Mouse (Mus musculus) embryonic facial prominence, embryonic 13.5 days (tissue): ENCODE measurements around the gene Fam19a5. TPM values are rescaled to one million over a fixed set of nuclear protein-coding genes. Genes with fewer than 3 reads are reported as not detected.

Experiments
- ATAC-seq: fragments of 200-750 bp; cut with Nextera tagmentation; 2 replicates; pipeline ENCODE4 v1.8.0; 2017; ENCODE audit warnings: low read depth; ENCODE audit not compliant: insufficient number of reproducible peaks, insufficient read depth, low FRiP score, low TSS enrichment
- H3K27ac ChIP-seq: fragments of 300-500 bp; sonication (generic); 2 replicates; pipeline ENCODE4 v1.5.1; 2015; ENCODE audit warnings: moderate library complexity, mild to moderate bottlenecking, inconsistent platforms
- H3K27me3 ChIP-seq: fragments of 300-500 bp; sonication (generic); 2 replicates; pipeline ENCODE4 v1.6.1; 2015; ENCODE audit warnings: mild to moderate bottlenecking, inconsistent platforms
- H3K36me3 ChIP-seq: fragments of 300-500 bp; sonication (generic); 2 replicates; pipeline ENCODE4 v1.6.1; 2015; ENCODE audit warnings: mild to moderate bottlenecking, inconsistent platforms
- H3K4me1 ChIP-seq: fragments of 300-500 bp; sonication (generic); 2 replicates; pipeline ENCODE4 v1.6.1; 2015; ENCODE audit warnings: inconsistent platforms
- H3K4me2 ChIP-seq: fragments of 300-500 bp; sonication (generic); 2 replicates; pipeline ENCODE4 v1.6.1; 2015; ENCODE audit warnings: moderate library complexity, mild to moderate bottlenecking, inconsistent platforms
- H3K4me3 ChIP-seq: fragments of 300-500 bp; sonication (generic); 2 replicates; pipeline ENCODE4 v1.5.1; 2015; ENCODE audit warnings: mild to moderate bottlenecking, inconsistent platforms
- H3K9ac ChIP-seq: fragments of 300-500 bp; sonication (generic); 2 replicates; pipeline ENCODE4 v1.6.1; 2015; ENCODE audit warnings: mild to moderate bottlenecking, inconsistent platforms
- H3K9me3 ChIP-seq: fragments of 300-500 bp; sonication (generic); 2 replicates; pipeline ENCODE4 v1.6.1; 2016; ENCODE audit warnings: inconsistent platforms
- WGBS: fragments of 180-500 bp; shearing (Covaris S2); methylation state at CpG from one replicate; pipeline ENCODE4 v1.1.7; 2015; ENCODE audit warnings: mixed read lengths; 5-methylcytosine and 5-hydroxymethylcytosine counted together
- polyA plus RNA-seq: library from polyadenylated mRNA; unstranded; fragments of >200 nt; fragmentation: Nextera tagmentation; extraction: Ambion mirVana; gene quantifications from 2 replicates; pipeline ENCODE4 v1.2.1, GENCODE M21; 2015

The Fam19a5 gene
- polyA plus RNA-seq, 1 experiment from 2014 or later = 4.1 TPM

DNA sequence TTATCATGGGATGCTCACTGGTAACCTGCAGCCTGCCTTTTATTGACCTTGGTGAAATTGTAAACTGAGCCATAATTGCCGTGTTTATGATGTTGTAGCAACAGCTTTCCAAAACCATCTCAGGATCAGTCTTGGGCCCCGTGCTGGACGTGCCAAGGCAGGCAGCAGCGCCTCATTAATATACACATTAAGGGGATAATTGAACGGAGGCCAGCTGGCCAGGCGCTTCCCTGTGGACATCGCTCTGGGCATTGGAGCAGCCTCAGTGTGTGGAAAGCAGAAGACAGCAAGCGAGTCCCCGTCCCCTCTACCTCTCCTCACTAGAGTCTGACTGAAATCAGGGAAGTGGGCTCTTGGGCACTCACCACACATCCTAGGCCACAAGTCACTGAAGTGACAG lies 127.8 kb downstream of the Fam19a5 start:
- ATAC-seq = no peak
- 79% methylated on average over 9 of the region's 9 CpGs for WGBS

DNA sequence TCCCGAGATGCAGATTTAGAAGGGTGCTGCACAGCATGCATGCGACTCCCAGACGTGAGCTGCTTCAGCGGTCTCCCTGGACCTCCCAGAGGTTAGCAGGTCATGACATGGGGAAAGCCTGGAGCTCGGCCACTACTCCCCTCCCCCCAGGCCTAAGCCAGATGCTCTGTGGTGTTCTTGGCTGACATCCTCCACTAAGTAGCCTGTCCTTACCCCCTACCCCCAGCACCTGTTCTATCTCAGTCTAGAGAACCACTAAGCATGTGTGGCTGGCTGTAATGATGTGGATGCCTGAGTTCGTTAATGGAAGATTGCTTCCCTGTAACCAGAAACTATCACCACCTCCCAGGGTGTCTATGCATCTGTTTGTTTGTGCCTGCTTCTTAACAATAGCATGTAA lies 134.6 kb downstream of the Fam19a5 start:
- H3K27ac ChIP-seq = no peak overlapping the region
- no peak for ATAC-seq
- no peak overlapping the region for H3K4me2 ChIP-seq
- WGBS = 40% methylated on average over 6 of the region's 6 CpGs
- H3K4me3 ChIP-seq = no peak overlapping the region
- H3K9me3 ChIP-seq = no peaks in the 10 kb centered on the region
- peaks cover 6% of the 10 kb centered on the region; the same call in 1 of the 2 replicates for H3K4me1 ChIP-seq
- H3K27me3 ChIP-seq = no peaks in the 10 kb centered on the region
- H3K9ac ChIP-seq = no peak overlapping the region
- H3K36me3 ChIP-seq = no peaks in the 10 kb centered on the region

More for the DNA sequence above, 127.8 kb downstream of the Fam19a5 start:
- H3K4me2 ChIP-seq = no peak overlapping the region
- H3K36me3 ChIP-seq = no peaks in the 10 kb centered on the region
- H3K9me3 ChIP-seq = no peaks in the 10 kb centered on the region
- H3K4me3 ChIP-seq = no peak overlapping the region
- H3K27me3 ChIP-seq = no peaks in the 10 kb centered on the region
- 0 out of 2 replicates have a peak, but pooled peaks cover 3% of the 10 kb centered on the region for H3K4me1 ChIP-seq
- no peak overlapping the region for H3K27ac ChIP-seq
- no peak overlapping the region for H3K9ac ChIP-seq

DNA sequence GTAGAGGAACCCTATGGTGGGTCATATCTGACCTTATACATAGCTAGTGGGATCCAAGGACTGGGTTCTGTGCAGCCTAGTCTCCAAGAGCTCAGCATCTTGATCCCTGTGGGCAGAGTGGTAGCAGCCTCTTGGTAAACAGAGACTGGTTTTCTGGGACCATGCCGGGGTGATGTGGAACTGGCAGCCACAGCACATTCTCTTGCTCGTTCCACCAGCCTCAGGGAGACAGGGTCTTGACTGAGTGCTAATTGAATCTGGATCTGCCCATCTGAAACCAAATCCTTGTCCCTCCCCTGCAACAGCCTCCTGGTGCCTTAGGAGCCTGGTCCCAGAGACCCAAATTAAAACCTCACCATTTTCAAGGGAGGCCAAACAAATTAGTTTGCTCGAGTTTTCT lies 138.3 kb downstream of the Fam19a5 start:
- Histone ChIP-seq H3K4me1 (peaks cover 12% of the 10 kb centered on the region; the same call in 1 of the 2 replicates), H3K4me2 (no peak overlapping the region), H3K27ac (peak overlapping the region; percentile 33; the same call in 1 of the 2 replicates), H3K9ac (no peak overlapping the region), H3K4me3 (no peak overlapping the region), H3K36me3 (no peaks in the 10 kb centered on the region), H3K9me3 (no peaks in the 10 kb centered on the region), H3K27me3 (no peaks in the 10 kb centered on the region)
- no peak for ATAC-seq
- WGBS = 24% methylated on average over 3 of the region's 3 CpGs

DNA sequence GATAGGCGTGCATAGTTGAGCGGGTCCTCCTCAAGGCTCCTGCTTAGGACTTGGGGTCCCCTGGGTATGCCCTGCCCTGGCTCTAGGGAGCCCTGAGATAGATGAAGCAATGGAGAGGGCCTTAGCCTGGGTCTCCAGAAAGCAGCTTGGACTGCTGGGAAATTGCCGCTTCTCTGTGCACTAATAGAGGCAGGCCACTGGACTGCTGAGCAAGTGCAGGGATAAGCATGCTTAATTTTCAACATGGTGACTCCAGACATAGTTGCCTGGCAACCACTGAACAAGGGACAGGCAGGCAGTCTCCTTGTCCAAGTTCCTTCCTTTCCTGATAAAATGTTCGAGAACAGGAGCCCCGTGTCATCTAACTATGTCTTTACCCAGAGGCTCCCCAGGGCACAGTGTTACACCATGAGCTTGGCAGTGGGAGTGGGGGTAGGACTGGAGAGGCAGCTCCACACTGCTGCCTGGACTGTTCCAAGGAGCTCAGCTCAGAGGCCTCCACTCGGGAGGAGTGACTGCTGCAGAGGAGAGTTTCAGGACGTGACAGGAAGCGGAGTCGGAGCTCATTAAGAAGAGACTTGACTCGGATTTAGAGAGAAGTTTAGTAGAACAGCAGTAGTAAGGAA lies 142.4 kb downstream of the Fam19a5 start:
- no peak overlapping the region for H3K4me3 ChIP-seq
- peaks cover 12% of the 10 kb centered on the region; the same call in 1 of the 2 replicates for H3K4me1 ChIP-seq
- 51% methylated on average over 10 of the region's 10 CpGs for WGBS
- ATAC-seq = no peak
- no peak overlapping the region for H3K9ac ChIP-seq
- no peaks in the 10 kb centered on the region for H3K27me3 ChIP-seq
- no peak overlapping the region for H3K27ac ChIP-seq
- H3K36me3 ChIP-seq = no peaks in the 10 kb centered on the region
- H3K9me3 ChIP-seq = no peaks in the 10 kb centered on the region
- no peak overlapping the region for H3K4me2 ChIP-seq

DNA sequence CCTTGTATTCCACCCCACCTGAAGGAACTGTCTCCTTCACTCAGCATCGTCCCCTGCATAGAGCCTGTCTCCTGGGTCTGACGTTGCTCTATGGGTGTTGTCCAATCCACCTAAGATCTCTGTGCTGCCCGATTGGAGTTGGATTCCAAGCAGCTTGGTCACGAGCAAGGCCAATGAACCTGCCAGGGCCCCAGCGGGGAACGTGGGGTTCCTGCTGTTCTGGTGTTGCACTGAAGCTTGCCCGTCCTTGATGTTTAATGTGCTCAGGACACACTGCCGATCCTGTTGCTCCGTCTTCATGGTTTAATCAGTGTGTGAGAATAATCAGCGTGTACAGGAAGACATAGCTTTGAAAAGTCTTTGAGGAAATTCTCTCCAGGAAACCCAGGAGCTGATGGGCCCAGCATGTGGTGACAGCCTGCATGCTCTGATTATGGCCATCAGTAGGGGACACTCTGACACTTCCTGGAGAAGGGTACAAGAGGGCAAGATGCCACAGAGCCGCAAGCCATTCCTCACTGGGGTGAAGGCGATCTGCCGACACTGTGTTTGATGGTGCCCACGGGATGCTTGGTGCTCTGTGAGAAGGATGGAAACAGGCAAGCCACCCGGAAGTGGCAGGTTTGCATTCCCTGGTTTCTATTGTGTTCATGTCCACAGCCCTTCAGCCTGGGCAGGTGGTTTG lies 147.3 kb downstream of the Fam19a5 start:
- no peaks in the 10 kb centered on the region for H3K27me3 ChIP-seq
- H3K36me3 ChIP-seq = no peaks in the 10 kb centered on the region
- H3K9ac ChIP-seq = no peak overlapping the region
- 77% methylated on average over 15 of the region's 15 CpGs for WGBS
- no peak overlapping the region for H3K4me2 ChIP-seq
- no peak for ATAC-seq
- 0 out of 2 replicates have a peak, but pooled peaks cover 2% of the 10 kb centered on the region for H3K4me1 ChIP-seq
- no peak overlapping the region for H3K4me3 ChIP-seq
- H3K27ac ChIP-seq = no peak overlapping the region
- H3K9me3 ChIP-seq = no peaks in the 10 kb centered on the region

DNA sequence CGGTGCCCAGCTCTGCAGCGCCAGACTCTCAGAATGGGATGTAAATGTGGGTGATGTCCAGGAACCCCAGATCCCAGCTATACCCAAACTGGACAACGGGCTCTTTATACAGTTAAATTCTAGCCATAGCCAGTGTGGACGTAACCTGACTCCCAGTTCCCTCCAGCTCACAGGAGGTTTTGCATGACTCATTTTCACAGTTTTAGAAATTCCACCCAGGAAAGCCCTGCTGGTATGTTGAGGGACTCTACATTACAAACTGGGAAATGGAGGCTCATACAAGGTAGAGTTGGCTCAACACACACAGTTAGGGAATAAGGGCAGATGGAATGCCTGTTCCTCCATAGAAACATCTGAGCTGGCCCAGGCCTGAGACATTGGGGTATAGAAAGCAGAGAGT lies 147.9 kb downstream of the Fam19a5 start:
- Histone ChIP-seq H3K27ac (no peak overlapping the region), H3K4me2 (no peak overlapping the region), H3K9ac (no peak overlapping the region), H3K4me3 (no peak overlapping the region), H3K36me3 (no peaks in the 10 kb centered on the region), H3K4me1 (0 out of 2 replicates have a peak, but pooled peaks cover 2% of the 10 kb centered on the region), H3K27me3 (no peaks in the 10 kb centered on the region), H3K9me3 (no peaks in the 10 kb centered on the region)
- 75% methylated on average over 4 of the region's 4 CpGs for WGBS
- no peak for ATAC-seq

DNA sequence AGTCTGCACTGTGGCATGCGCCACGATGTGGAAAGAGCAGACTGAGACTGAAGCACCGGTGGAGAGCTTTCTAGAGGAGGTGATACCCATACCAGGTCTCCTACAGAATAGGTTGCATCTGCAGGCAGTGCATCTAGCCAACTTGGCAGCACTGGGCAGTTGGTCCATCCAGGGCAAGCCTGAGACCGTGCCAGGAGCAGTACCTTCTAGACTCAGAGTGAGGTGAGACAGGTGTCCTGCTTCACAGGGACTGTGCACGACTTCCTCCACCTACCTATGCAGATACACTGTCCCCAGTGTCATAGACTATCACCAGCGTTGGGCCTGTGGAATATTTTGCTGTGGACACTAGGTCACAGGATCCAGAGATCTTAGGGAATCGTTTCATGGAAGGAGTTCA lies 148.3 kb downstream of the Fam19a5 start:
- no peak for ATAC-seq
- no peaks in the 10 kb centered on the region for H3K9me3 ChIP-seq
- WGBS = 92% methylated on average over 7 of the region's 7 CpGs
- H3K9ac ChIP-seq = no peak overlapping the region
- no peak overlapping the region for H3K4me3 ChIP-seq
- H3K27ac ChIP-seq = no peak overlapping the region
- no peaks in the 10 kb centered on the region for H3K27me3 ChIP-seq
- no peaks in the 10 kb centered on the region for H3K36me3 ChIP-seq
- H3K4me1 ChIP-seq = 0 out of 2 replicates have a peak, but pooled peaks cover 2% of the 10 kb centered on the region
- no peak overlapping the region for H3K4me2 ChIP-seq

DNA sequence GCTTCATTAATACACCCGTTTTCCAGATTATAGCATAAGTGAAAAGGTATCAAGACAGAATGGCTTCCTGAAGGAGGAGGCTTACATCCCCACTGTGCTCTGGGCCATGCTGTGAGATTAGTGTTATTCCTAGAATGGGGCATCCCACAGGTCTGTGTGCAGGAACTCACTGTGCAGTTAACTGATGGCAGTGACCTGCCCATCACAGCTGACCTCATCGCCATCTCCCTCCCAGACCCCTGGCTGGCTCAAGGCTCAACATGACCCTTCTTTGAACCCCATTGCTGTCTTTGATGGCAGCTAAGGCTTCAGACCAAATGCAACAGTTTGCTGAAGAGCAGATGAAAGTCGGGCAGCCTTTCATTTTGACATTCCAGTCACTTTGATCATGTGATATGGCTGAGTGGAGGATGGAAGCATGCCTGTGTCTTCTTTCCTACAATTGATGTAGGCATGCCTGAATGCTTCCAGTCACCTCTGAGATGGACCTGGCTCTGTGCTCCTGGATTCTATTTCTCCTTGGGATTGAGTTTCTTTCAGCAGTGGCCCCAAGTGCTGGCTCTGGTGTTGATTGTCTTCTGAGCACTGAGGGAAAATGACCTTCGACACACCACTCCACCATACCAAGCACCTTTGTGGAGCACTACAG lies 148.9 kb downstream of the Fam19a5 start:
- H3K9me3 ChIP-seq = no peaks in the 10 kb centered on the region
- no peak overlapping the region for H3K27ac ChIP-seq
- WGBS = 71% methylated on average over 4 of the region's 4 CpGs
- H3K36me3 ChIP-seq = no peaks in the 10 kb centered on the region
- no peak overlapping the region for H3K9ac ChIP-seq
- no peak overlapping the region for H3K4me2 ChIP-seq
- no peak for ATAC-seq
- H3K4me3 ChIP-seq = no peak overlapping the region
- H3K27me3 ChIP-seq = no peaks in the 10 kb centered on the region
- H3K4me1 ChIP-seq = peaks cover 3% of the 10 kb centered on the region; the same call in 1 of the 2 replicates

DNA sequence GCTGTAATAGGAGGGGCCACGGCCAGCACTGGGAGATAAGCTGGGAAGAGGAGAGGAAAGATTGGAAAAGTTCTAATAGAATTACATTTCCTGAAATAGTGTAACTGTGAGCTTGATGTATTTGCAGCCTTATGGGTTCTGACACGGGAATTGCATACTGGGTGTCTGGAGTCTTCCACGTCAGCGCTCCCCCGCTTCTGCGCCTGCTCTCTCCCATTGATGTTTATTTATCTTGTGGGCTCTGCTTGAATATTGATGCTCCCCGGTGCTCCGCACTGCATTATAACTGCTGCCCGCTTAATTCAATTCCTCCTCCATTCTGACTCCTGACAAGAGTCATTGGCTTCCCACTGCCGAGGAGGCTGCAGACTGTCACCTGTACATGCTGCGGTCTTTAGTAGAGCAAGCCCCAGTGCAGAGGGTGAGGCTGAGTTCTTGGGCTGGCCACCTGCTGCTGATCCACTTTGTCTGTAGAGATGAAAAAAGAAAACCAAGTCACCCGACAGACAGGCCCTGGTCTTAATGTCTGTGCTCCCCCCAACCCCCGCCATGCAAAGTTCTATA lies 153.4 kb downstream of the Fam19a5 start:
- Histone ChIP-seq H3K27ac (no peak overlapping the region), H3K9ac (no peak overlapping the region), H3K27me3 (no peaks in the 10 kb centered on the region), H3K4me2 (no peak overlapping the region), H3K4me3 (no peak overlapping the region), H3K4me1 (peaks cover 14% of the 10 kb centered on the region), H3K36me3 (0 out of 2 replicates have a peak, but pooled peaks cover 5% of the 10 kb centered on the region), H3K9me3 (peaks cover 6% of the 10 kb centered on the region; the same call in 1 of the 2 replicates)
- no peak for ATAC-seq
- WGBS = 82% methylated on average over 13 of the region's 13 CpGs

DNA sequence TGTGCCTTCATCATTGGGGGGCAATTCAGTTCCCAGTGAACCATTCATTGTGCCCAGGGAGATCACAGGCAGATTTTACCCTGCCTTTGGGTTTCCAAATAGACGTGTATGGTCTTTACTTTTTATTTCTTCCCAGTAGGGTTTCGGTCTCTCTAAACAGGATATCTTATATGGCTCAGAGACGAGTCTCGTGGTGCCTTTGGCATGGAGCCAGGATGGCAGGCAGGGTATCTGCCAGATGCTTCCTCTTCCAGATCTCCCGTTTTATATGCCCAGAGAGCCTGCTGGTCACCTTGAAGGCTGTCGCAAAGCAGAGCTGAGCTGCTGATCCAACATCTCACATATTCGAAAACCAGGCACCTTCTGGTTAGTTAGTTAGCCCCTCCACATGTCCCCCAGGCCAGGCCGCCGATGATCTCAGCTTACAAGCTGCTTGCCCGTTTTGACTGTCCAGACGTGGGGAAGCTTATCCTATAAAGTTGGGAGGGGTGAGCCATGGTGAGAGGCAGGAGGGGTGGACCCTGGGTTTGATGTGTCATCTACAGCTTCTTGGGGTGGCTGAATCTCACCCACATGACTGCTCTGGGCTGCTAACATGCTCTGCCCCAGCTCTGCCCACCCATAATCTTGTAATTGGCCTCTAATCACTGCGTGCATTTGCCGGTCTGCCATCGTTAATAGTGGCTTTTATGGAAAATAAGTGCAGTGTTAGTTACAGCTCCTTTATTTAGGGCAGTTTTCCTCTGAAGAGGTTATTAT lies 154.6 kb downstream of the Fam19a5 start:
- H3K9ac ChIP-seq = no peak overlapping the region
- H3K4me3 ChIP-seq = no peak overlapping the region
- H3K4me2 ChIP-seq = no peak overlapping the region
- no peaks in the 10 kb centered on the region for H3K27me3 ChIP-seq
- no peak for ATAC-seq
- peaks cover 19% of the 10 kb centered on the region for H3K4me1 ChIP-seq
- H3K36me3 ChIP-seq = 0 out of 2 replicates have a peak, but pooled peaks cover 5% of the 10 kb centered on the region
- H3K9me3 ChIP-seq = peaks cover 6% of the 10 kb centered on the region; the same call in 1 of the 2 replicates
- 55% methylated on average over 14 of the region's 14 CpGs for WGBS
- H3K27ac ChIP-seq = no peak overlapping the region

DNA sequence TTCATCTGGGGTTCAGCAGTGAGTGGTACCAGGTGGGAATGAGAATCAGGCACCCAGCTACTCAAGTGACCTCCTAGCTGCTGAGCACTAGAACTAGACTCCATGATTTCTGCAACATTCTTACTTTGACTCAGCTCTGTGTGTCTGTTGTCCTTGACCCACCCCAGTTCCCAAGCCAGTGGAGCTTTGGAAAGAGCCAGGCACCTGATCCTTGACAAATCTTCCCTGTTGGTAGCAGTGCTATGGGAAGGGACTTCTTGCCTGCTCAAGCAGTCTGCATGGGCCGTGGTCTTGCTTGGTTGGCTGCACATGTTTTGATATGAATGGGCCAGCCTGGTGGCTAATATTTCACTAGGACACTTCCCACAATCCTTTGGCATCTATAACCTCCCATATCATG lies 158.7 kb downstream of the Fam19a5 start:
- no peak overlapping the region for H3K4me3 ChIP-seq
- peaks cover 17% of the 10 kb centered on the region for H3K4me1 ChIP-seq
- H3K9ac ChIP-seq = no peak overlapping the region
- H3K4me2 ChIP-seq = no peak overlapping the region
- H3K9me3 ChIP-seq = peaks cover 6% of the 10 kb centered on the region; the same call in 1 of the 2 replicates
- H3K27ac ChIP-seq = no peak overlapping the region
- 0 out of 2 replicates have a peak, but pooled peaks cover 5% of the 10 kb centered on the region for H3K36me3 ChIP-seq
- no peaks in the 10 kb centered on the region for H3K27me3 ChIP-seq
- WGBS = 93% methylated on average over 1 of the region's 1 CpGs
- no peak for ATAC-seq
